Comparison of ENCODE assay signal across 8 mouse cellular contexts in the genomic region with DNA sequence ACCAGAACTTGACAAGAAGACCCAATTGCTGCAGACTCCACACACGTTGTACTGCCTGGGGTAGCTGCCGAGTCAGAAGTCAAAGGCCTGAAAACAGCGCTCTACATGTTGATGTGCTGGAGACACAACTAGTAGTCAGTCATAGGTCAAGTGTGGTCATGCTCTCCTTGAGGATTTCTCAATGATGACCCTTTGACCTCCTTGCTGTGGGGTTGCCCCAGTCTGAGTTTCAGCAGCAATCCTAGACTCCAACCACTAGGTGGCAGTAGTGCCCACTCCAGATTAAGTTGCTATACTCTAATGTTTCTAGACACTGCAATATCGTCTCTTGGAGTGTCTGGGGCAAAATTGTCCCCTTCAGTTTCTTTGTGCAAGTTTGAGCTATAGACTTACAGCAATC. TPM values are rescaled to one million over a fixed set of nuclear protein-coding genes. Genes with fewer than 3 reads are reported as not detected.
DNase-seq lines count a peak whose midpoint lies in the region; ATAC-seq lines count a peak whose summit lies in the region.

No protein-coding gene starts in this region.

- no peak for ATAC-seq in neural tube, embryonic 11.5 days (ENCODE audit: insufficient read depth, low FRiP score, low TSS enrichment)

- H3K4me3 ChIP-seq in neural tube, embryonic 11.5 days (ENCODE audit: low read depth, low read length), result no peak overlapping the region

- H3K36me3 ChIP-seq in neural tube, embryonic 11.5 days (ENCODE audit: control insufficient read depth, insufficient read depth, low read length), result no peaks in the 10 kb centered on the region

- H3K9me3 ChIP-seq in neural tube, embryonic 11.5 days (ENCODE audit: control insufficient read depth, low read length), result no peaks in the 10 kb centered on the region

- H3K27me3 ChIP-seq in neural tube, embryonic 11.5 days (ENCODE audit: control insufficient read depth, insufficient read depth, low read length), result no peaks in the 10 kb centered on the region

- H3K27ac ChIP-seq in neural tube, embryonic 11.5 days (ENCODE audit: low read depth, low read length), result no peak overlapping the region

- no peak overlapping the region for H3K9ac ChIP-seq in neural tube, embryonic 11.5 days (ENCODE audit: low read length)

- WGBS in neural tube, embryonic 11.5 days, result 58% methylated on average over 4 of the region's 4 CpGs

- H3K4me2 ChIP-seq in neural tube, embryonic 11.5 days (ENCODE audit: low read depth), result no peak overlapping the region

- H3K4me1 ChIP-seq in neural tube, embryonic 11.5 days (ENCODE audit: control insufficient read depth, insufficient read depth, low read length), result peaks cover 8% of the 10 kb centered on the region

- DNase-seq in gastrocnemius, postnatal 10 days, result peak; percentile 32
- no peak for DNase-seq in gastrocnemius, adult 8-10 months (ENCODE audit: low spot score in 2 of 2)
- DNase-seq in urinary bladder, postnatal 14 days (ENCODE audit: low spot score), result peak; percentile 42
- no peak for DNase-seq in urinary bladder, adult 2 months (ENCODE audit: low spot score)
- peak; percentile 66 for DNase-seq in c-Kit-positive CD71-negative TER-119-negative erythroid progenitor cells, embryonic 14.5 days (ENCODE audit: low read depth)
- peak; percentile 62 for DNase-seq in kidney, adult 9 months
- DNase-seq in neural tube, embryonic 11.5 days (ENCODE audit: low spot score), result peak; percentile 37
- DNase-seq in ovary, adult 18-20 months (ENCODE audit: low spot score), result no peak

RNA-seq across cellular contexts. Expression of a gene that starts 3.8 kb away (rescaled TPM):
- total RNA-seq in gastrocnemius, postnatal 10 days (2021), result 10 to 100 TPM; 21.5 to 22.3 TPM
- total RNA-seq in gastrocnemius, adult 8-10 months (2022), result 10 to 100 TPM; 17.4 to 20.6 (median 18.7) TPM
- 9.1 and 10.5 TPM in 2 replicates for polyA plus RNA-seq in urinary bladder, adult 2 months (2012; rRNA removed)
- 47.6 and 49.1 TPM in 2 replicates for polyA plus RNA-seq in neural tube, embryonic 11.5 days (2014; fragmentation: Nextera tagmentation; extraction: Ambion mirVana)

RNA-seq across cellular contexts. Expression of a gene that starts 59.4 kb away (rescaled TPM):
- 10 to 100 TPM in 1 of 2 experiments, 1 to 10 TPM in 1; 10.0 to 12.5 TPM for total RNA-seq in gastrocnemius, postnatal 10 days (2021)
- total RNA-seq in gastrocnemius, adult 8-10 months (2022), result 1 to 10 TPM; 2.6 to 4.6 (median 4.0) TPM
- 32.2 and 35.7 TPM in 2 replicates for polyA plus RNA-seq in urinary bladder, adult 2 months (2012; rRNA removed)
- polyA plus RNA-seq in neural tube, embryonic 11.5 days (2014; fragmentation: Nextera tagmentation; extraction: Ambion mirVana), result 31.9 and 32.5 TPM in 2 replicates

Comparison
In these comparisons a context has a peak if more than half of its experiments do, and no peak if none do; other contexts are left out.
1. DNase-seq: peak in gastrocnemius, postnatal 10 days (single experiment), urinary bladder, postnatal 14 days (single experiment), c-Kit-positive CD71-negative TER-119-negative erythroid progenitor cells, embryonic 14.5 days (single experiment), kidney, adult 9 months (single experiment) and neural tube, embryonic 11.5 days (single experiment); none in gastrocnemius, adult 8-10 months (0 of 2), urinary bladder, adult 2 months (single experiment) and ovary, adult 18-20 months (single experiment).